Mouse (Mus musculus) ES-Bruce4 (cell line): ENCODE results near the gene Fam81a.

Experiments
- CTCF ChIP-seq: IDR thresholded peaks from one replicate; pipeline ENCODE4 v1.8.1; 2011; ENCODE audit warnings: low read depth, low read length
- POLR2A ChIP-seq: IDR thresholded peaks from one replicate; pipeline ENCODE4 v1.8.1; 2011; ENCODE audit warnings: low read length; ENCODE audit not compliant: insufficient read depth

GRCm38 (mm10) chr9:70082357-70083204 lies 59.8 kb downstream of the Fam81a start:
- TF ChIP-seq POLR2A, result peak; percentile 68
- no peak for TF ChIP-seq CTCF
